Mouse (Mus musculus): Measurements from ENCODE around the gene Kcnk2. TPM values are rescaled to one million over a fixed set of nuclear protein-coding genes. Genes with fewer than 3 reads are reported as not detected.

Gene Kcnk2
- polyA plus RNA-seq, 1 experiment from 2014 or later = 7.8 TPM

- H3K4me1 ChIP-seq (replicated peaks; ENCODE audit: control insufficient read depth, insufficient read depth, low read length) = 0 out of 2 replicates have a peak, but pooled peaks cover 5% of the 10 kb centered on the region
- H3K4me2 ChIP-seq (ENCODE audit: low read length) = no peak overlapping the region
- H3K27me3 ChIP-seq (replicated peaks; ENCODE audit: control insufficient read depth, insufficient read depth, low read length) = no peaks in the 10 kb centered on the region
- ATAC-seq (replicated peaks; ENCODE audit: low FRiP score, low TSS enrichment, low read depth) (no peak), DNase-seq (ENCODE audit: low spot score) (no peak)
- no peaks in the 10 kb centered on the region for H3K36me3 ChIP-seq (ENCODE audit: control insufficient read depth, insufficient read depth, low read length)
- H3K9me3 ChIP-seq (ENCODE audit: control insufficient read depth, low read length) = no peaks in the 10 kb centered on the region
- WGBS = 31% methylated on average over 7 of the region's 7 CpGs
- H3K4me3 ChIP-seq (ENCODE audit: low read depth, low read length) = no peak overlapping the region
- H3K27ac ChIP-seq (ENCODE audit: low read depth) = 0 out of 2 replicates have a peak overlapping the region, but pooled peaks have one; percentile 7
- no peak overlapping the region for H3K9ac ChIP-seq (ENCODE audit: low read length)
Observed at GRCm38 (mm10) chr1:189185206-189185750, 216.8 kb downstream of the Kcnk2 start.

- no peaks in the 10 kb centered on the region for H3K9me3 ChIP-seq (ENCODE audit: control insufficient read depth, low read length)
- ATAC-seq (replicated peaks; ENCODE audit: low FRiP score, low TSS enrichment, low read depth) (no peak), DNase-seq (ENCODE audit: low spot score) (no peak)
- no peaks in the 10 kb centered on the region for H3K27me3 ChIP-seq (replicated peaks; ENCODE audit: control insufficient read depth, insufficient read depth, low read length)
- H3K4me3 ChIP-seq (ENCODE audit: low read depth, low read length) = no peak overlapping the region
- H3K4me1 ChIP-seq (replicated peaks; ENCODE audit: control insufficient read depth, insufficient read depth, low read length) = no peaks in the 10 kb centered on the region
- no peak overlapping the region for H3K27ac ChIP-seq (ENCODE audit: low read depth)
- H3K9ac ChIP-seq (ENCODE audit: low read length) = no peak overlapping the region
- H3K4me2 ChIP-seq (ENCODE audit: low read length) = no peak overlapping the region
- WGBS = 74% methylated on average over 1 of the region's 1 CpGs
- no peaks in the 10 kb centered on the region for H3K36me3 ChIP-seq (ENCODE audit: control insufficient read depth, insufficient read depth, low read length)
Observed at GRCm38 (mm10) chr1:189177746-189178145, 224.3 kb downstream of the Kcnk2 start.

GRCm38 (mm10) chr1:189173479-189173878 is 228.6 kb downstream of the Kcnk2 start:
- Histone ChIP-seq H3K9ac (ENCODE audit: low read length) (no peak overlapping the region), H3K36me3 (ENCODE audit: control insufficient read depth, insufficient read depth, low read length) (no peaks in the 10 kb centered on the region), H3K9me3 (ENCODE audit: control insufficient read depth, low read length) (no peaks in the 10 kb centered on the region), H3K4me2 (ENCODE audit: low read length) (no peak overlapping the region), H3K27me3 (replicated peaks; ENCODE audit: control insufficient read depth, insufficient read depth, low read length) (no peaks in the 10 kb centered on the region), H3K4me1 (replicated peaks; ENCODE audit: control insufficient read depth, insufficient read depth, low read length) (no peaks in the 10 kb centered on the region), H3K27ac (ENCODE audit: low read depth) (no peak overlapping the region), H3K4me3 (ENCODE audit: low read depth, low read length) (no peak overlapping the region)
- ATAC-seq (replicated peaks; ENCODE audit: low FRiP score, low TSS enrichment, low read depth) = no peak
- DNase-seq (ENCODE audit: low spot score) = no peak
- WGBS = 81% methylated on average over 8 of the region's 8 CpGs

GRCm38 (mm10) chr1:189171138-189171537 is 230.9 kb downstream of the Kcnk2 start:
- no peaks in the 10 kb centered on the region for H3K36me3 ChIP-seq (ENCODE audit: control insufficient read depth, insufficient read depth, low read length)
- H3K9me3 ChIP-seq (ENCODE audit: control insufficient read depth, low read length) = no peaks in the 10 kb centered on the region
- ATAC-seq (replicated peaks; ENCODE audit: low FRiP score, low TSS enrichment, low read depth) (no peak), DNase-seq (ENCODE audit: low spot score) (no peak)
- H3K9ac ChIP-seq (ENCODE audit: low read length) = no peak overlapping the region
- no peak overlapping the region for H3K4me2 ChIP-seq (ENCODE audit: low read length)
- 38% methylated on average over 4 of the region's 4 CpGs for WGBS
- H3K4me3 ChIP-seq (ENCODE audit: low read depth, low read length) = no peak overlapping the region
- H3K4me1 ChIP-seq (replicated peaks; ENCODE audit: control insufficient read depth, insufficient read depth, low read length) = no peaks in the 10 kb centered on the region
- H3K27me3 ChIP-seq (replicated peaks; ENCODE audit: control insufficient read depth, insufficient read depth, low read length) = no peaks in the 10 kb centered on the region
- H3K27ac ChIP-seq (ENCODE audit: low read depth) = no peak overlapping the region

GRCm38 (mm10) chr1:189165756-189166155 is 236.3 kb downstream of the Kcnk2 start:
- no peaks in the 10 kb centered on the region for H3K36me3 ChIP-seq (ENCODE audit: control insufficient read depth, insufficient read depth, low read length)
- H3K9ac ChIP-seq (ENCODE audit: low read length) = no peak overlapping the region
- no peak overlapping the region for H3K4me3 ChIP-seq (ENCODE audit: low read depth, low read length)
- H3K9me3 ChIP-seq (ENCODE audit: control insufficient read depth, low read length) = no peaks in the 10 kb centered on the region
- H3K27ac ChIP-seq (ENCODE audit: low read depth) = no peak overlapping the region
- no peaks in the 10 kb centered on the region for H3K27me3 ChIP-seq (replicated peaks; ENCODE audit: control insufficient read depth, insufficient read depth, low read length)
- H3K4me1 ChIP-seq (replicated peaks; ENCODE audit: control insufficient read depth, insufficient read depth, low read length) = peaks cover 8% of the 10 kb centered on the region
- WGBS = 75% methylated on average over 6 of the region's 6 CpGs
- ATAC-seq (replicated peaks; ENCODE audit: low FRiP score, low TSS enrichment, low read depth) (no peak), DNase-seq (ENCODE audit: low spot score) (no peak)
- H3K4me2 ChIP-seq (ENCODE audit: low read length) = no peak overlapping the region

- DNase-seq (ENCODE audit: low spot score) (no peak), ATAC-seq (replicated peaks; ENCODE audit: low FRiP score, low TSS enrichment, low read depth) (no peak)
- 38% methylated on average over 6 of the region's 6 CpGs for WGBS
- H3K4me3 ChIP-seq (ENCODE audit: low read depth, low read length) = no peak overlapping the region
- no peaks in the 10 kb centered on the region for H3K36me3 ChIP-seq (ENCODE audit: control insufficient read depth, insufficient read depth, low read length)
- H3K9ac ChIP-seq (ENCODE audit: low read length) = no peak overlapping the region
- no peaks in the 10 kb centered on the region for H3K27me3 ChIP-seq (replicated peaks; ENCODE audit: control insufficient read depth, insufficient read depth, low read length)
- no peak overlapping the region for H3K27ac ChIP-seq (ENCODE audit: low read depth)
- peaks cover 8% of the 10 kb centered on the region for H3K4me1 ChIP-seq (replicated peaks; ENCODE audit: control insufficient read depth, insufficient read depth, low read length)
- H3K9me3 ChIP-seq (ENCODE audit: control insufficient read depth, low read length) = no peaks in the 10 kb centered on the region
- H3K4me2 ChIP-seq (ENCODE audit: low read length) = no peak overlapping the region
Observed at GRCm38 (mm10) chr1:189165141-189165540, 236.9 kb downstream of the Kcnk2 start.

- Histone ChIP-seq H3K4me2 (ENCODE audit: low read length) (no peak overlapping the region), H3K9ac (ENCODE audit: low read length) (no peak overlapping the region), H3K4me1 (replicated peaks; ENCODE audit: control insufficient read depth, insufficient read depth, low read length) (peaks cover 8% of the 10 kb centered on the region), H3K36me3 (ENCODE audit: control insufficient read depth, insufficient read depth, low read length) (no peaks in the 10 kb centered on the region), H3K4me3 (ENCODE audit: low read depth, low read length) (no peak overlapping the region), H3K9me3 (ENCODE audit: control insufficient read depth, low read length) (no peaks in the 10 kb centered on the region), H3K27ac (ENCODE audit: low read depth) (no peak overlapping the region), H3K27me3 (replicated peaks; ENCODE audit: control insufficient read depth, insufficient read depth, low read length) (no peaks in the 10 kb centered on the region)
- ATAC-seq (replicated peaks; ENCODE audit: low FRiP score, low TSS enrichment, low read depth) (no peak), DNase-seq (ENCODE audit: low spot score) (no peak)
- 62% methylated on average over 4 of the region's 4 CpGs for WGBS
Observed at GRCm38 (mm10) chr1:189164721-189165120, 237.4 kb downstream of the Kcnk2 start.

GRCm38 (mm10) chr1:189164241-189164640 is 237.8 kb downstream of the Kcnk2 start:
- no peak for ATAC-seq (replicated peaks; ENCODE audit: low FRiP score, low TSS enrichment, low read depth)
- Histone ChIP-seq H3K4me1 (replicated peaks; ENCODE audit: control insufficient read depth, insufficient read depth, low read length) (peaks cover 8% of the 10 kb centered on the region), H3K4me3 (ENCODE audit: low read depth, low read length) (no peak overlapping the region), H3K9ac (ENCODE audit: low read length) (no peak overlapping the region), H3K9me3 (ENCODE audit: control insufficient read depth, low read length) (no peaks in the 10 kb centered on the region), H3K27ac (ENCODE audit: low read depth) (no peak overlapping the region), H3K36me3 (ENCODE audit: control insufficient read depth, insufficient read depth, low read length) (no peaks in the 10 kb centered on the region), H3K27me3 (replicated peaks; ENCODE audit: control insufficient read depth, insufficient read depth, low read length) (no peaks in the 10 kb centered on the region), H3K4me2 (ENCODE audit: low read length) (no peak overlapping the region)
- DNase-seq (ENCODE audit: low spot score) = no peak
- 96% methylated on average over 2 of the region's 2 CpGs for WGBS

Data from intestine, embryonic 14.5 days (tissue).